Mouse (Mus musculus): Measurements from ENCODE around the gene Anks1b. TPM values are rescaled to one million over a fixed set of nuclear protein-coding genes. Genes with fewer than 3 reads are reported as not detected.

The Anks1b gene
- total and polyA plus RNA-seq, 3 experiments: not detected

GRCm38 (mm10) chr10:89974361-89974760, 101.1 kb downstream of the Anks1b start:
- no peaks in the 10 kb centered on the region for H3K9me3 ChIP-seq (replicated peaks; ENCODE audit: insufficient read depth, low read length)
- H3K36me3 ChIP-seq (ENCODE audit: control insufficient read depth in 1 of 2, insufficient read depth in 2 of 2, low read length in 2 of 2): no peaks in the 10 kb centered on the region
- H3K9ac ChIP-seq (ENCODE audit: control insufficient read depth, low read depth, low read length, poor library complexity, severe bottlenecking): no peak overlapping the region
- no peaks in the 10 kb centered on the region for H3K4me1 ChIP-seq (ENCODE audit: control insufficient read depth in 1 of 2, insufficient read depth in 2 of 2, low read length in 2 of 2)
- TF ChIP-seq BHLHE40 (IDR thresholded peaks at IDR 0.05; ENCODE audit: borderline replicate concordance, low read depth, low read length) (no peak), ZNF384 (IDR thresholded peaks at IDR 0.05; ENCODE audit: low read depth, low read length) (no peak), MAX (IDR thresholded peaks at IDR 0.05; ENCODE audit: low read length) (no peak), EP300 (IDR thresholded peaks at IDR 0.05; ENCODE audit: low read depth in 1 of 2, low read length in 2 of 2) (no peak), E2F4 (IDR thresholded peaks at IDR 0.05; ENCODE audit: borderline replicate concordance, low read depth, low read length) (no peak), RAD21 (IDR thresholded peaks at IDR 0.05; ENCODE audit: low read depth, low read length) (no peak), HCFC1 (IDR thresholded peaks at IDR 0.05; ENCODE audit: low read depth, low read length) (no peak)
- H3K27ac ChIP-seq (ENCODE audit: control insufficient read depth, low read depth, low read length): no peak overlapping the region
- no peaks in the 10 kb centered on the region for H3K27me3 ChIP-seq (ENCODE audit: control insufficient read depth in 1 of 2, insufficient read depth in 2 of 2, low read length in 2 of 2)
- no peak overlapping the region for H3K4me3 ChIP-seq (ENCODE audit: control insufficient read depth in 1 of 2, insufficient read depth in 1 of 2, low read depth in 2 of 2, low read length in 2 of 2)
- no peak for DNase-seq (ENCODE audit: low read depth, low spot score)
- no peaks in the 10 kb centered on the region for H3K79me2 ChIP-seq (ENCODE audit: control insufficient read depth, insufficient read depth, low read length, poor library complexity)

- TF ChIP-seq GATA1 (IDR thresholded peaks at IDR 0.05; ENCODE audit: low read depth, low read length): no peak
- TF ChIP-seq POLR2AphosphoS2 (IDR thresholded peaks at IDR 0.05; ENCODE audit: low read length): no peak
- TF ChIP-seq RAD21 (IDR thresholded peaks at IDR 0.05; ENCODE audit: low read depth, low read length): peak; percentile 31
- no peak for TF ChIP-seq KAT2A (conservative IDR thresholded peaks at IDR 0.05; ENCODE audit: low read depth, low read length)
- TF ChIP-seq CTCF (IDR thresholded peaks at IDR 0.05 in 2 of 3, conservative IDR thresholded peaks at IDR 0.05 in 1 of 3; ENCODE audit: control insufficient read depth in 1 of 3, insufficient read depth in 1 of 3, low read depth in 2 of 3, low read length in 3 of 3, poor library complexity in 1 of 3, severe bottlenecking in 1 of 3): peak in 2 of 3 experiments; percentile 31 to 38; a peak in 3 of 6 replicates
- no peak for TF ChIP-seq TAL1 (IDR thresholded peaks at IDR 0.05; ENCODE audit: low read length)
- TF ChIP-seq ELF1 (IDR thresholded peaks at IDR 0.05; ENCODE audit: low read depth, low read length): no peak
- TF ChIP-seq MAFK (IDR thresholded peaks at IDR 0.05; ENCODE audit: borderline replicate concordance, low read depth, low read length): no peak
- no peak for TF ChIP-seq ZKSCAN1 (IDR thresholded peaks at IDR 0.05; ENCODE audit: low read depth, low read length)
- TF ChIP-seq BHLHE40 (IDR thresholded peaks at IDR 0.05; ENCODE audit: borderline replicate concordance, low read depth, low read length): no peak
- TF ChIP-seq SMC3 (IDR thresholded peaks at IDR 0.05; ENCODE audit: low read depth, low read length): peak; percentile 15; the same call in 1 of the 2 replicates
- Histone ChIP-seq H3K9me3 (replicated peaks; ENCODE audit: insufficient read depth, low read length) (no peaks in the 10 kb centered on the region), H3K36me3 (ENCODE audit: control insufficient read depth in 1 of 2, insufficient read depth in 2 of 2, low read length in 2 of 2) (no peaks in the 10 kb centered on the region), H3K27me3 (ENCODE audit: control insufficient read depth in 1 of 2, insufficient read depth in 2 of 2, low read length in 2 of 2) (no peaks in the 10 kb centered on the region), H3K27ac (ENCODE audit: control insufficient read depth, low read depth, low read length) (no peak overlapping the region), H3K79me2 (ENCODE audit: control insufficient read depth, insufficient read depth, low read length, poor library complexity) (no peaks in the 10 kb centered on the region), H3K9ac (ENCODE audit: control insufficient read depth, low read depth, low read length, poor library complexity, severe bottlenecking) (no peak overlapping the region), H3K4me3 (ENCODE audit: control insufficient read depth in 1 of 2, insufficient read depth in 1 of 2, low read depth in 2 of 2, low read length in 2 of 2) (no peak overlapping the region), H3K4me1 (ENCODE audit: control insufficient read depth in 1 of 2, insufficient read depth in 2 of 2, low read length in 2 of 2) (no peaks in the 10 kb centered on the region)
- peak; percentile 9 for DNase-seq (ENCODE audit: low read depth, low spot score)
These were observed 102.1 kb downstream of the Anks1b start for GRCm38 (mm10) chr10:89975431-89975841.
